Mouse (Mus musculus) embryonic stem cell, embryonic (primary cell): ENCODE results near the gene Slc1a2.

Source experiments
- CTCF ChIA-PET, 4 experiments: fragments of 300-600 bp in 2 of 4; fragments of 350-600 bp in 2 of 4; sonication (Branson Sonifier 250); formaldehyde crosslinking; loops; one replicate each; lab custom pipeline; 2022; ENCODE audit warnings: inconsistent platforms in 2 of 4; lab: Charles Lee
- POLR2A ChIA-PET, 4 experiments: fragments of 300-600 bp in 2 of 4; fragments of 350-600 bp in 2 of 4; sonication (Branson Sonifier 250); formaldehyde crosslinking; loops; one replicate each; lab custom pipeline; 2022; ENCODE audit warnings: antibody characterized with exemption in 4 of 4, inconsistent platforms in 1 of 4; lab: Charles Lee

Gene Slc1a2

DNA sequence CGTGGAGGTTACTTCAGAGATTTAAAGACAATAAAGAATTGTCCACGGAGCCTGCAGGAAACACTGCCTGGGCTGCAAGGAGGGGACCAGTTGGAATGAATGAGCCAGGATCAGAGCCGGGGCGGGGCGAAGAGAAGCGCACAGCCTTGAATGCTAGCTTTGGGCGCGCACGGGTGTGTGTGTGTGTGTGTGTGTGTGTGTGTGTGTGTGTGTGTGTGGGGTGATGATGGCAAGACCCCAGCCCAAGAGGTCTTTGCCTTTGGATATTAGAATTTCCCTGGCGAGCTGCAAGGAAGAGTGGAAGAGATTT is 1.0 kb downstream of the Slc1a2 start:
- CTCF ChIA-PET: interaction anchor here in 1 of 4 experiments (0.6 kb wide), 1 partner anchor 722 kb away, joined by 3 read pairs; no protein-coding TSS in a partner anchor
- POLR2A ChIA-PET: interaction anchor here in 1 of 4 experiments (0.6 kb wide), 1 partner anchor 208 kb away, joined by 3 read pairs; no protein-coding TSS in a partner anchor

DNA sequence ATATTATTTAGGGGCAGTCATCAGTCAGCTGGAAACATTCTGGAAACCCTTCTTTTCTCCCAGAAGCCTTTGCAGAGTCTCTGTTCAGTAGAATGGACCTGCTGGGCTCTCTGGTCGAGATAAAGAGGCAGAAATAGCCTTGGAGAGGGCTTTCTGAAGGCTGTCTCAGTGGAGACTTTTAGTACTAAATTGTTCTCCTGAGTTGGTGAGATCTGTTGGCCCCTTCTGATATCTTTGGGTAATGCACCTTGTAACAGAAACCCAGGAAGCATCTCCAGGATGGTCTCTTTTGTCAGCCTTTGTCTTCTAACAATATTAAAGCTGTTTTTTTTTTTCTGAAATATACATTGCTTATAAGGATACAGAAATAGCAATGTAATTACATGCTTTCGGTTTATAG is 2.6 kb downstream of the Slc1a2 start:
- POLR2A ChIA-PET: interaction anchor here in 1 of 4 experiments (0.7 kb wide), 1 partner anchor 419 kb away, joined by 3 read pairs; no protein-coding TSS in a partner anchor
- CTCF ChIA-PET: no interaction called here

DNA sequence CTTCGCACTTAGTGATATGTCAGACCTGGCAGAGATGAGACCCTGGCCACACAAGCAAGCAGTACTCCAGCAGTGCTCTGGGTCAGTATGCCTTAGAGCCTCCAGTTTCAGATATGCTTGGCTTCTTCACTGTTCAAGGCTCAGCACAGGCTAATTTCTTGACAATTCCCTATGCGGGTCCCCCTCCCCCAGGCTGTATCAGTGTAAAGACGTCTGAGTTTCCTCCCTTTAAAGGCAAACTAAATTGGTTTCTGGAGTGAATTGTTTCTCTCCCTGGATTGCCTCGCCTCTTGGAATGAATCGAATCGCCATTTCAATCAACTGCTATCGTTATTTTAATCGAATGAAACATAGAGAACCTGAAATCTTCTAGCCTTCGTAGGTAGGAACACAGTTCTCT is 4.5 kb downstream of the Slc1a2 start:
- CTCF ChIA-PET: interaction anchor here in 1 of 4 experiments (0.6 kb wide), 1 partner anchor 141 kb away, joined by 3 read pairs; no protein-coding TSS in a partner anchor
- POLR2A ChIA-PET: interaction anchor here in 1 of 4 experiments (0.6 kb wide), 1 partner anchor 728 kb away, joined by 4 read pairs; no protein-coding TSS in a partner anchor

DNA sequence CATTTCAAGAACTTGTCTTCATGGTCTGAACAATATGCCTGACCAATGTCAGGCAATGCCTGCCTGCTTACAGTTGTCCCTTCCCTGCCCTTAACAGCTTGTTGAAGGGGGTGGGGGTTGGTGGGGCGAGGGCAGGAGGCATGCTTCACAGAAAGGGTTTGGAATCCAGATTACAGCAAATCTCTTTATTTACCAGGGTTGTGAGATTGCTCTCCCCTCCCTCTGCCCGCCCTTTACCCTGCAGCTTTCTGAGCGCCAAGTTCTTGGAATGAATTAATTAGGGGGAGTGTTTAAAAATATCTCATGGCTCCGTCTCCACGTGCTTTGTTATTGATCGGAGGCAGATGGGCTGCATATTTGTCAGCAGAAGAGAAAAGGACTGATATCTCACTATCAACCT is 4.9 kb downstream of the Slc1a2 start:
- POLR2A ChIA-PET: no interaction called here
- CTCF ChIA-PET: interaction anchor here in 1 of 4 experiments (0.6 kb wide), 1 partner anchor 141 kb away, joined by 3 read pairs; no protein-coding TSS in a partner anchor

DNA sequence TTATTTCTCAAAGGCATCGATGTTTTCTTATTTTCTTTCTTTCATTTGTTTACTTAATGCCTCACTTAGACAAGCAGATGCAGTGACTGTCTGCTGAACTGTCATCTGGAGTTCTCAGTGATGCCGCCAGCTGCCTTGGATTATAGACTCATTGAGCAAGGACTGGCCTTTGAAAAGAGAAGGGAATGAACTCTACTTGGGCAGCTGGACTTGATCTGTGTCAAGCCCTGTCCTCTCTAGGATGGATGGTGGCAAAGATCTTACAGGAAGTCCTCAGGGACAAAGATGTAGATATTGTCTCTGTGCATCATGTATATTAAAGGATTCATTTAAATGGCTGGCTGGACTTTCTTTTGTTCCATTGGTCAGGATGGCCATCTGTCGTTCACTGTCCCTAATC is 5.4 kb downstream of the Slc1a2 start:
- ChIA-PET POLR2A (no interaction called here), CTCF (no interaction called here)

DNA sequence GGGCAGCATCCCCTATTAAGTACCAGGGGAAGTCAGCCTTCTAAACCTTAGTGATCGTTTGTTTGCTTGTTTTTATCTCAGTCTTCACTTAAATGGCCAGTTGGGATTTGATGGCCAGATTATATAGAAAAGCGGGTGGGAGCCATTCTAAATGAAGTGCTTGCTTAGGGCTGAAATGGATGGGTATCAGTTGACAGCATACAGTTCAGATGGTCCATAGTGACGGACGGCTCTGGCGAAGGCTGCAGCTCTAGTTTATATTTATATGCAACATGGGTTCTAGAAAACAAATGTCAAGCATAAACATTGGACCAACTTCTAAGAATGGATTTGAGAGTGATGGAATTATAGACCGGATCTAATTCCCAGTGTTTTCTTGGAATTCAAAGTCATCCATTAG is 9.5 kb downstream of the Slc1a2 start:
- ChIA-PET CTCF (no interaction called here), POLR2A (no interaction called here)

DNA sequence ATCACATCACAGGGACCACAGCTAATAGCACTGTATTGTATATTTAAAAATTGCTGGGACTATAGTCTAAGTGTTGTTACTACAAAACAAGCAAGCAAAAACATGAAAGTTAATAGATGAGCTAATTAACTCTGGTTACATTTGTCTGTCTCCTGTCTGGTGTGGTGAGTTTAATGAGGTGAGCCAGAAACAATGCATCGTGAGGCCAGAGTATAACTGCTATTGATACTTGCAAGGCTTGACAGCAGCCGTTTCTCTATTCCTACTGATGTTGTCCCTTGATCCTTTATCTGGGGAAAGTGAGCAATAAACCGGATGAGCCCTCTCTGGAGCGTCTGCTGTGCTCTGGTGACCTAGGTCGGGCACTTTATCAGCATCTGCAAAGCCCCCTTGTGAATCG is 11.1 kb downstream of the Slc1a2 start:
- ChIA-PET POLR2A (no interaction called here), CTCF (interaction anchor here in 1 of 4 experiments (1.5 kb wide), 1 partner anchor 13 kb away, joined by 3 read pairs; no protein-coding TSS in a partner anchor)

DNA sequence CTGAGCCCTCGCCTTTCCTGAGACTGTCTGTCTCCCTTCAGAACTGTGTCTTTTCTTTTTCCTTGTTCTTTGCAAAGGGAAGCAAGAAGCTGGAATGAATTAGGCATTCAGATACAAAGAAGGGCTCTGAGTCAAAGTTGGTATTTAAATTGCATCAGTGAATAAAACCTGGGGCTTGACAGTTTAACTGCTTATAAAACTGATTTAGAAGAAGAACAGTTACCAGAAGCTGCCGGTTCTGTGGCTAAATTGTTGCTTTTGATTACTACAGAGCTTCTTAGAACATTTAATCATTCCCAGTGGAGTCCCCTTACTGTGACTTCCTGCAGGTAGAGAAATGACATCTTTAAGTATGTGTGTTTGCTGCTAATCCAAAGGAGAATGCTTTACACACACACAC is 16.1 kb downstream of the Slc1a2 start:
- POLR2A ChIA-PET: no interaction called here
- CTCF ChIA-PET: no interaction called here

DNA sequence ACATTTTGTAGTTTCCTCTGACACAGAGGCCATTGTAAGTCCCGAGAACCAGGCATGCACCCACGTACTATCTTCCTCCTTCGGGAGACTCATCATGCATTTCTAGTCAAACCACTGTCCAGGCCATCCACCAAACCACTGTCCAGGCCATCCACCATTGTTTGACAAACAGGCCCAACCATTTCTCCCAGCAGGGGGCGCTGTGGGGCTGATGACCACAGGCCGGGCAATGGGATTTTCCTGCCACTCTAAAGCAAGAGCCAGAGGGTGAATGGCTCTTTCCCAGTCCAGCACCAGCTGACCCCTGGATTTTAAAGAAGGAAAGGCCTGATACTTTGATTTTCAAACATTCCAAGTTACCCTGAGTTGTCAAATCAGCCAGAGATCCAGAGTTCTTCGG is 16.8 kb downstream of the Slc1a2 start:
- CTCF ChIA-PET: no interaction called here
- POLR2A ChIA-PET: no interaction called here

DNA sequence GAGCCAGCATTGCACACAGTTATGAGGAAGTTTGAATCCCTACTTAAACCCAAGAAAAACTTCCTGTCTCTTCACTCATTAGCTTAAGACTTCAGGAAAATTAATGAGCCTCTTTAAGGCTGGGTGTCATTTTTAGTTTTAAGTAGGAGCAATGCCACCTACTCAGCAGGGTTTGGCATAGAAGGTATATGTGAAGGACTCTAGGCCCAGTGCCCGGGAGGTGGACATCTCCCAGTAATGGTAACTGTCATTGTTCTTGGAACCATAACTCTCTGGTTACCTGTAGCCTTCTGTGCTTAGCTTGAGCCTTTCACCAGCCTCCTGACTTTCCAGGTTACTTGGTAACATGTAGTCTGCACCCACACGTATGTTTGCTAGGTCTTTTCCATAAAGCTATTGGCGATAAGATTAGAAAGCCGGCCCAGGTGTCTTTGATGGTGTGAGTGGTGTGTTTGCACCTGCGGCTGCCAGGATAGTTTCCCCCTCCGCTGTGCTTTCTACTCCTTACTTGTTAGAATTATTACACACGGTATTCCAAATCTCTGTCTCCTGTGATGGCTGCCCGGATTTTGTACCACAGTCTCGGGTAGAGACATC is 18.4 kb downstream of the Slc1a2 start:
- ChIA-PET POLR2A (interaction anchor here in 1 of 4 experiments (0.7 kb wide), 1 partner anchor 491 kb away, joined by 3 read pairs; no protein-coding TSS in a partner anchor), CTCF (interaction anchor here in 1 of 4 experiments (0.6 kb wide), 2 partner anchors 11 to 906 kb away, joined by 3 read pairs; no protein-coding TSS in a partner anchor)

DNA sequence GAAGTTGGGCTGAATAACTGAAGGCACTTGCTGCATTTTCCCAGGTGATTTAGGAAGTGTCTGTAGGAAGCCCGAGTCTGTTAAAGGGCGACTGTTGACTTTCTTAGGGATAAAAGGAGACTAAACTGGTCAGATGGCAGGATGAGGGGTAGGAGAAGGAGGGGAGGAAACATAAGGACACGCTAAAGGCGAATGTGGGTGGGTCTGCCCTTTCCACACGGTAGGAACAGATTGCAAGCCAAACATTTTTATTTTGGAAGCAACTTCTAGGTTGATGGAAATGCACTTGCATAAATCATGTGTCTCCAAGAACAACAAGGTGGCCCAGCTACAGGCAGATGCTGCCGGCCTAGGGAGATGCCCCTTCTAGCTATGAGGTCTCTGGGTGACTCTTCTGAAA is 18.9 kb downstream of the Slc1a2 start:
- ChIA-PET POLR2A (no interaction called here), CTCF (no interaction called here)

DNA sequence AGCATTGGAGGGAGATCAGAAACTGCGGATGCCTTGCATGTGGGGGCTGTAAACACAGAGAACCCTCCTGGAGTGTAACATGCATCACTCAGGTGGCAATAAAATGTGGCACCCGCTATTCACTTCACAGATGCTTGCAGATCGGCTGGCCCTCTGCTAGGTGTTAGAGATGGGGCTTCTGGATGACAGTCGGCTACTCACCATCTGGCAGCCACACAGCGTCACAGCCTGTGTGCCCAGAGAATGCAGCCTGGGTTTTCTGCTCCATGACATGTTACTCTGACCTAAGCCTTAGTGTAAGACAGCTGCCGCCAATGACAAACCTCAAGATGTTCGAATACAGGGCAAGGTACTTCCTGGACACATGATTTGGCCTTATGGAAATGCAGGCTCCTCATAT is 22.9 kb downstream of the Slc1a2 start:
- ChIA-PET CTCF (no interaction called here), POLR2A (no interaction called here)

DNA sequence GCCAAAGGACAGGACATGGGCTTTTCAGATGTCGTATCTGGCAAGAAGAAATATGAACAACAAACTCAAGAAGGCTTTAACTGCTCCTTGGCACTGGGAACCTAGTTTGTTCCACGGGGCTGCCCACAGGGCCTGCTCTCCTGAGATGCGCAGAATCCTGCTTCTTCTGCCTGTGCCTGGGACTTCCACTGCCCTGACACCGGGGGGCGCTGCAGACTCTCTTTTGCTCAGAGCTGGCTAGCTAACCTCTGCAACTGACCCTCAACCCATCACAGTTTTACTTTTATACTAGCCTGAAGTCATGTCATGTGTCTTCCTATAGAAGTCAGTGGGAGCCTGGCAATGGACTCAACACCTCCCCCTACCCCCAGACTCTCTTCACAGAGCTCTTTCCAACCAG is 23.7 kb downstream of the Slc1a2 start:
- POLR2A ChIA-PET: no interaction called here

DNA sequence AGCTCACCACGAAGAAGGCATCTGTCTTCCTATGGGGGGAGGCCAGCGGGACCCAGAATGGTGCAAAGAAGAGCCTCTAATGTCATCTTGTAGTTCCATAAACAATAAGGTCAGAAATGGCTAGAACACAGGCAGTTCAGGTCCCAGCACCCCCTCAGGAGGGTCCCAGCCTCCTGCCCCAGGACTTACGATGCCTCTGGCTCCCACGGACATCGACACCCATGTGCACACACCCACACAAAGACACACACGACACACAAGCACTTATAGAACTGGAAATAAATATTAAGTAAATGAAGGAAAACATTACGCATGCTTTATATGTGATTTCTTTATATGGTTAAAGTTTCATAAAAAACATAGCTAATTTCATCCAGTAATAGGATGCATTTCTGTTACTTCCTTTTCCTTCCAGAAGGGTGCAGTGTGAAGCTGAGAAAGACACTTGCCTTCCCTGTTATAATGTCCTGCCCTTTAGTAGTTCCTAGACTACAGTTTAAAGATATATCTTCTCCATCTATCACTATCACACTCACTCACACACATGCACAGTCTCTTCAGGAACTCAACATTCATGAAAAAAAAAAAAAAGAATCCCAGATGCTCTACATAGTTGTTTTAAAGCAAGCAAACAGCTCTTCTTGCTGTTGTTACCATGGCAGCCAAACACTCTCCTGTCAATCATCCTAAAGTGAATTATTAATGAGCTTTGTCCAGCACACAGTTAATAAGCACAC is 27.1 kb downstream of the Slc1a2 start:
- CTCF ChIA-PET: interaction anchor here in 3 of 4 experiments (0.6 to 1.6 kb wide), 12 partner anchors 13 to 881 kb away, joined by 3 to 7 read pairs (median 3); no protein-coding TSS in a partner anchor

More for the DNA sequence above, 23.7 kb downstream of the Slc1a2 start:
- CTCF ChIA-PET: interaction anchor here in 3 of 4 experiments (0.5 to 1.3 kb wide), 4 partner anchors 12 to 657 kb away, joined by 3 read pairs; no protein-coding TSS in a partner anchor

DNA sequence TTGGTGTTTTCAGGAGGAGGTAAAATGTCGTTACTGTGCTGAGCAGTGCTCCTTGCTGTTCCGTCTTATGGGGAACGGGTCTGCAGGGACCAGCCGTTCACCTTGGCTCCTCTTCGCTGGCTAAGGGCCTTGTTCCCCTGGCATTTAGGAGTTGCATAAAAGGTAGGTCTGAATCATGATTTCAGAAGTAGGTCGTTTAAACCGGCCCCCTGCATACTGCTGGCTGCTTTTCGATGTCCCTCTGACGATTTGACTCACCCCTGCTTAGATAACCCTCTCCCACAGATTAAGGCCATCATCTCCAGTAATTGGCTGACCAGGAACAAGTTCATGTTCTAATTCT is 27.6 kb downstream of the Slc1a2 start:
- ChIA-PET CTCF (interaction anchor here in 3 of 4 experiments (0.6 to 1.6 kb wide), 9 partner anchors 325 to 881 kb away, joined by 3 to 7 read pairs (median 3); no protein-coding TSS in a partner anchor), POLR2A (interaction anchor here in 2 of 4 experiments (0.5 to 0.7 kb wide), 2 partner anchors 42 to 56 kb away, joined by 3 read pairs; no protein-coding TSS in a partner anchor)

More for the DNA sequence above, 27.1 kb downstream of the Slc1a2 start:
- POLR2A ChIA-PET: interaction anchor here in 2 of 4 experiments (0.5 to 0.7 kb wide), 2 partner anchors 41 to 56 kb away, joined by 3 read pairs; no protein-coding TSS in a partner anchor

DNA sequence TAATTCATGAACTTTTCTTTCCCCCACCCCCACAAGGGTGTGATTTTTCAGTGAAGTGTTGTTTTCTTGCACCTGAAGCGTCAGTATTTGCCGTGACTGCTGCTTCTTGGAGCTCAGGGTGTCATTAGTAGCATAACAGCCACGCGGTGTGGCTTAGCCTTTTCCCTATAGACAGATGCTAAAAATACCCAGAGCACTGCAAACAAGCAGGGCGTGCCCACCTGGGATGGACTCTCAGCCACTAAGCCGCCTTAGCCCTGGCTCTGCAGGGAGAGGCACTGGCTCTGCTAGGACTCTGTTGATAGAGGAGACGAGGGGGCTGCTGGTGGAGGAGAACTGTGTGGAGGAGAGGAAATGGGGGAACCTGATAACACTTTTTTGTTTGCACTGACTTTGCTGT is 35.1 kb downstream of the Slc1a2 start:
- ChIA-PET CTCF (interaction anchor here in 1 of 4 experiments (0.5 kb wide), 1 partner anchor 107 kb away, joined by 3 read pairs; no protein-coding TSS in a partner anchor), POLR2A (no interaction called here)

DNA sequence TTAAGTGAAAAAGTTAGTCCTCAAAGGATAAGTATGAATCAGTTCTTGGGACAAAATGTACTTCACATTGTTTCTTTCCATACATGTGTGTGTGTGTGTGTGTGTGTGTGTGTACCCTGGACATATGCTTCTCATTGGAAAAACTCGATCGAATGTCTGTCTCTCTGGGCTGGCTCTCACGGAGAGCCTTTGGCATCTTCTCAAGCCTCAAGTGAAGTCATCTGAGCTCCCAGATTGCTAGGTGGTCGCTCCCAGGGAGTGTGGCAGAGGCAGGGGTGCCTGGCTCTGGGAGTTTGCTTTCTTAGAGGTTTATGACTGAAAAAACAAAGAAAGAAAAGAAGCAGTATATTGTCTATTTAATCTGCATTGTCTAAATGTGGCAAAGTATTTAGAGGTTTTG is 36.3 kb downstream of the Slc1a2 start:
- ChIA-PET POLR2A (no interaction called here), CTCF (no interaction called here)

DNA sequence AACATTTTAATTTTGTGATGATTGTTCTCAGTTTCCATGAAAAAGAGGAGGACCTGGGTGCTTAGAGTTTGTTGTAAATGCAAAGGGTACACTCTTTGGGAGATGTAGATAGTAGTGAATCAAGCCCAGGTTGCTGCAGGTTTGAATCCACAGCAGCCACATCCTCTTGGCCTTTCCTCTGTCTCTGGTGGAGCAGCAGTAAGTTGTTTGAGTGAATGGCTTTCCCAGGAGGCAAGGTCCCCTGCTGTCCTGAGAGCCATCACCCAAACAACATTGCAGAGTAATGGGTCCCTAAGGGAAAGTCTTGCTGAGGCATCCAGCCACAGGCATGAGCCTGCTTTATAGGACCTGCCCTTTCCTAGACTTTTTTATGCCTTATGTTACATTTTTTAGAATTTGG is 37.1 kb downstream of the Slc1a2 start:
- POLR2A ChIA-PET: no interaction called here
- CTCF ChIA-PET: no interaction called here

DNA sequence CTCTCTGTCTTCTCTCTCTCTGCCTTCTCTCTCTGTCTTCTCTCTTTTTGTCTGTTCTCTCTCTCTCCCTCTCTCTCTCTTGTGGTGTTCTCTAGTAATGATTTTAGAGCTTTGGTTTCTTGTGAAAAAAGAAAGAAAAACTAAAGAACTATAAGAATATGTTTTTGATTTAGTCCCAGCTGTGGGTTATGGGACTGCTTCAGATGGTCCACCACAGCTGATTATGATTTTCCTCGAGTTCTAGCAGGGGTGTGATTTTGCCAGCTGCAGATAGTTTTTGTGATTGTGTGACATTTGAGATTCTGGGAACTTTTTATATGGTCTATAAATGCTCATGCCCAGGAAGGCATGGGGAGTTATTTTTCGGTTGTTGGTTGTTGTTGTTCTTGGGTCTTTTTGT is 39.3 kb downstream of the Slc1a2 start:
- POLR2A ChIA-PET: interaction anchor here in 1 of 4 experiments (0.7 kb wide), 1 partner anchor 782 kb away, joined by 3 read pairs; no protein-coding TSS in a partner anchor
- CTCF ChIA-PET: no interaction called here

DNA sequence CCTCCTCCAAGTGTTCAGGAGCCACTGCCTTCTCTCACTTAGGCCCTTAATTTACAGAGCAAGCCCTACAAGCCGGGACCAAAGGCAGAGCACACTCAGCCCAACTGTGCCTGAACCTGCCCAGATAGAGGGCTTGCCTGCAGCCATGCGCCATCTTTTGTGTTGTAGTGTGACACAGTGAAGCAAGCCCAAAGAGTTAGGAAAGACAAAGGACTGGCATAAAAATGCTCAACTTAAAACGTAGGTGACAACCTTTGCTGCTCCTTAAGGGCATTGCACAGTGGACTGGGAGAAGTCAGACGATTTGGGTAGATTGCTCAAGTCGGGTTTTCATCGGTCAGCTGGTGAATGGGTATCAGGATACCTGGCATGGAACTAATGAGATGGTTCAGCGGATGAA is 41.5 kb downstream of the Slc1a2 start:
- ChIA-PET CTCF (no interaction called here), POLR2A (no interaction called here)
